Mouse (Mus musculus): ENCODE results near the gene Osm.

Gene Osm

DNA sequence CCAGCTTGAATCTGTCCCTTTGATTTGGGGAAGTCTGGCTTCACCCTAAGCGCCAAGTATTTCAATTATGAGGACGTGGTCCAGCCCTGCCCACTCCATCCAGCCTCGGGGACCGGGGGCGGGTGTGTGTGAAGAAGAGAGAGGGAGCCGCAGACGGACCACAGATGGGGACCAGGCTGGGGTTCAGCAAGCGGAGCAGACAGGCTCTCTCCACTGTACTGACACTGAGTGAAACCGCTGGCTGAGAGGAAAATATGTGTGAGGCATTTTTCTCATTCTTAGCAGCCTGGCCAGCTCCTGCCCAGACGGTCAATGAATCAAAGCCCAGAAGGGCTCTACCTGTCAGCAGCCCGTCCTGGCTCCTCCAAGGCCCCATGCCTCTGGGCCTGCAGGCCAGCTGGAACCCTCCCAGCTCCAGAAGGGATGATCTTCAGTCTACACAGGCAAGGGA lies 40.2 kb downstream of the Osm start:
- DNase-seq, result no peak

- DNase-seq, result no peak
Measured at GRCm38 (mm10) chr11:4279909-4280308, 43.7 kb downstream of the Osm start.

DNA sequence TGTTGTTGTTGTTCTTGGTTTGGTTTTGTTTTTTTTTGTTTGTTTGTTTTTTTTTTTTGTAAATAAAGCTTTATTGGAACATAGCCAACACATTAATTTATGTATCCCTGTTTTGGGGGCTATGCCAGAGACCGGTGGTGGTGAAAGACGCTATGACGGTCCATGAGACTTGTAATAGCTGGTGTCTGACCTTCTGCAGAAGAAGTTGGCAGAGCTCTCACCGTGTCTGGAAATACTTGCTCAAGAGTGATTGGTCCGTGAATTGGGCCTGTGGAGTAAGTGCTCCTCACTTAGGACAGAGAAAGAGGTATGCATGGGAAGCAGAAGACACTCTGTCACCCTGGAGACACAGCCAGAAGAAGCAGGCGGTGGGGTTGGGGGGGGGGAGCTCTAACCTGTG lies 45.6 kb downstream of the Osm start:
- no peak for DNase-seq

- no peak for DNase-seq
Measured at GRCm38 (mm10) chr11:4283627-4284026, 47.4 kb downstream of the Osm start.

- no peak for DNase-seq
Measured at GRCm38 (mm10) chr11:4289280-4289679, 53.1 kb downstream of the Osm start.

Data from layer of hippocampus, adult 9-11 months (tissue).